Mouse (Mus musculus) midbrain, embryonic 15.5 days (tissue): Measurements from ENCODE around the gene Psd4. TPM values are rescaled to one million over a fixed set of nuclear protein-coding genes. Genes with fewer than 3 reads are reported as not detected.
A peak's percentile ranks its signal among the peaks of the same experiment; 100 is the strongest.

Experiments used
- ATAC-seq: fragments of 200-750 bp; cut with Nextera tagmentation; replicated peaks from 2 replicates; pipeline ENCODE4 v1.8.0; 2017; ENCODE audit warnings: moderate TSS enrichment
- H3K27ac ChIP-seq: fragments of 300-500 bp; sonication (generic); 2 replicates; pipeline ENCODE4 v1.5.1; 2015; ENCODE audit warnings: mild to moderate bottlenecking, inconsistent platforms
- H3K27me3 ChIP-seq: fragments of 300-500 bp; sonication (generic); replicated peaks from 2 replicates; pipeline ENCODE4 v1.6.1; 2015; ENCODE audit warnings: inconsistent platforms
- H3K36me3 ChIP-seq: fragments of 300-500 bp; sonication (generic); replicated peaks from 2 replicates; pipeline ENCODE4 v1.6.1; 2015; ENCODE audit warnings: inconsistent platforms
- H3K4me1 ChIP-seq: fragments of 300-500 bp; sonication (generic); 2 replicates; pipeline ENCODE4 v1.6.1; 2015; ENCODE audit warnings: inconsistent platforms
- H3K4me2 ChIP-seq: fragments of 300-500 bp; sonication (generic); 2 replicates; pipeline ENCODE4 v1.6.1; 2015; ENCODE audit warnings: inconsistent platforms, mild to moderate bottlenecking, moderate library complexity
- H3K4me3 ChIP-seq: fragments of 300-500 bp; sonication (generic); 2 replicates; pipeline ENCODE4 v1.5.1; 2015; ENCODE audit warnings: mild to moderate bottlenecking, inconsistent platforms
- H3K9ac ChIP-seq: fragments of 300-500 bp; sonication (generic); 2 replicates; pipeline ENCODE4 v1.6.1; 2015; ENCODE audit warnings: mild to moderate bottlenecking, inconsistent platforms
- H3K9me3 ChIP-seq: fragments of 300-500 bp; sonication (generic); 2 replicates; pipeline ENCODE4 v1.6.1; 2016; ENCODE audit warnings: inconsistent platforms
- WGBS: fragments of 180-500 bp; shearing (Covaris S2); methylation state at CpG from one replicate; pipeline ENCODE4 v1.1.7; 2015; ENCODE audit warnings: mixed read lengths; 5-methylcytosine and 5-hydroxymethylcytosine counted together
- polyA plus RNA-seq: library from polyadenylated mRNA; unstranded; fragments of >200 nt; fragmentation: Nextera tagmentation; extraction: Ambion mirVana; gene quantifications from 2 replicates; pipeline ENCODE4 v1.2.1, GENCODE M21; 2015

Gene Psd4
- polyA plus RNA-seq, 1 experiment from 2014 or later = 0.72 TPM

DNA sequence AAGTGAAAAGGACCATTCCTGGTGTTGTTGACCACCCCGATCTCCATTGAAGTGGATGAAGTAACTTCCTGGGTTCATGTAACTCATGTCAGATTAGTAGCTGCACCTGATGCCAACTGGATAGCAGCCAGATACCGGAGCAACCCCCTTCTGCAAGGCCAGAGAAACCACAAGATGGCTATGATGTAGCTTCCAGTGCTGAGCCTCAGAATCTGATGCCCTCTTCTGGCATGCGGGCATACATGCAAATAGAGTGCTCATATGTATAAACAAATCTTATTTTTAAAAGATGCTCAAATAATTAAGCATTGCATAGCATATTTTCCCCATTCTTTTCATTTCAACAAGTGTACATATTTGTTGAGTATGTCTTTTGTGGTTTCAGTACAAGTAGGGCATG lies 3.6 kb upstream of the Psd4 start:
- no peaks in the 10 kb centered on the region for H3K9me3 ChIP-seq
- H3K9ac ChIP-seq = no peak overlapping the region
- 0 out of 2 replicates have a peak, but pooled peaks cover 8% of the 10 kb centered on the region for H3K4me1 ChIP-seq
- no peak overlapping the region for H3K27ac ChIP-seq
- no peak for ATAC-seq
- 80% methylated on average over 3 of the region's 3 CpGs for WGBS
- H3K36me3 ChIP-seq = no peaks in the 10 kb centered on the region
- H3K4me3 ChIP-seq = no peak overlapping the region
- no peak overlapping the region for H3K4me2 ChIP-seq
- peaks cover 11% of the 10 kb centered on the region; the same call in 1 of the 2 replicates for H3K27me3 ChIP-seq

- Histone ChIP-seq H3K4me2 (no peak overlapping the region), H3K36me3 (no peaks in the 10 kb centered on the region), H3K4me3 (no peak overlapping the region), H3K9ac (no peak overlapping the region), H3K9me3 (no peaks in the 10 kb centered on the region), H3K27ac (no peak overlapping the region), H3K27me3 (peaks cover 11% of the 10 kb centered on the region; the same call in 1 of the 2 replicates), H3K4me1 (0 out of 2 replicates have a peak, but pooled peaks cover 8% of the 10 kb centered on the region)
- no peak for ATAC-seq
- WGBS = 80% methylated on average over 12 of the region's 12 CpGs
These were observed 985 bp upstream of the Psd4 start for GRCm38 (mm10) chr2:24366214-24366975.

DNA sequence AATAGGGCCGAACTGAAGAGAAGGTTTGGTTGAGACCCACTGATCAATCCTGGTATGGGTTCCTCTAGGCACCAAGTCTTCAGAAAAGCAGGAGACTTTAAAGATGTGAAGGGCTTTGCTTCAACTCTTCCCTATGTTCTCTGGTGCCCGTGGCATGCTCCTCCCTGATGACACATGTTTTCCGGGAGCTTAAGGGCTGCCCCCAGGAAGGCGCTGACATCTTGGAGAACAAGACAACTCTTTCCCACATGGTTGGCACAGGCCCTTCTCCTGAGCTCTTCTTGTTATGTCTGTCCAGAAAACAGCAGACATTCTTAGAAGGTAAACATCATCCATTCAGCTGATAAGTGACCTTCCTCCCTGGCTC lies 498 bp downstream of the Psd4 start:
- no peaks in the 10 kb centered on the region for H3K36me3 ChIP-seq
- no peaks in the 10 kb centered on the region for H3K9me3 ChIP-seq
- H3K27ac ChIP-seq = no peak overlapping the region
- ATAC-seq = no peak
- WGBS = 74% methylated on average over 4 of the region's 4 CpGs
- H3K4me2 ChIP-seq = peak overlapping the region; percentile 98
- 0 out of 2 replicates have a peak, but pooled peaks cover 8% of the 10 kb centered on the region for H3K4me1 ChIP-seq
- H3K9ac ChIP-seq = peak overlapping the region; percentile 55; the same call in 1 of the 2 replicates
- H3K4me3 ChIP-seq = peak overlapping the region; percentile 51
- H3K27me3 ChIP-seq = peaks cover 11% of the 10 kb centered on the region; the same call in 1 of the 2 replicates

GRCm38 (mm10) chr2:24378747-24379450 lies 11.5 kb downstream of the Psd4 start:
- no peak for ATAC-seq
- no peak overlapping the region for H3K4me3 ChIP-seq
- H3K36me3 ChIP-seq = no peaks in the 10 kb centered on the region
- H3K4me2 ChIP-seq = no peak overlapping the region
- H3K27ac ChIP-seq = no peak overlapping the region
- WGBS = 86% methylated on average over 5 of the region's 5 CpGs
- no peaks in the 10 kb centered on the region for H3K27me3 ChIP-seq
- H3K4me1 ChIP-seq = no peaks in the 10 kb centered on the region
- H3K9ac ChIP-seq = no peak overlapping the region
- H3K9me3 ChIP-seq = no peaks in the 10 kb centered on the region

GRCm38 (mm10) chr2:24382456-24383230 lies 15.3 kb downstream of the Psd4 start:
- Histone ChIP-seq H3K4me2 (no peak overlapping the region), H3K36me3 (no peaks in the 10 kb centered on the region), H3K9me3 (no peaks in the 10 kb centered on the region), H3K27me3 (no peaks in the 10 kb centered on the region), H3K9ac (no peak overlapping the region), H3K27ac (no peak overlapping the region), H3K4me1 (no peaks in the 10 kb centered on the region), H3K4me3 (no peak overlapping the region)
- no peak for ATAC-seq
- 79% methylated on average over 9 of the region's 9 CpGs for WGBS

DNA sequence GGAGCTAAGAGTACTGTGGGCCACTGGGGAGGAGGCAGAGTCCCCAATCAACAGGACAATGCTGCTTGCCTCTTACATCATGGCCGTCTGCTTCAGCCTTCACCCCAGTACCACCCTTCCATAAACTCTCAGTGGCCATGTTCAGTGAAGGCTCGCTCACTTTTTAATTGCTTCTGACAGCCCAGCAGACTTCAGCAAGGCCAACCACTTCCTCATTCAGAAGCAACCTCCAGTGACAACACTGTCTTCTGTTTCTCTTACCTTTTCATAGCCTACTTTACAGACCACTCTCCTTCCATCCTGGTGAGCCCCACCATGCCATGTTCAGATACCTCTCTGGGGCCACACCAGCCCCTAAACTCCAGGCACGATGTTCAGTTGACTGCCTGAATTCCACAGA lies 16.3 kb downstream of the Psd4 start:
- H3K4me2 ChIP-seq = no peak overlapping the region
- no peak overlapping the region for H3K9ac ChIP-seq
- no peaks in the 10 kb centered on the region for H3K36me3 ChIP-seq
- ATAC-seq = no peak
- no peak overlapping the region for H3K4me3 ChIP-seq
- no peak overlapping the region for H3K27ac ChIP-seq
- WGBS = 81% methylated on average over 3 of the region's 3 CpGs
- H3K4me1 ChIP-seq = no peaks in the 10 kb centered on the region
- H3K27me3 ChIP-seq = no peaks in the 10 kb centered on the region
- no peaks in the 10 kb centered on the region for H3K9me3 ChIP-seq

- Histone ChIP-seq H3K4me2 (no peak overlapping the region), H3K27ac (no peak overlapping the region)
- ATAC-seq = no peak
These were observed 17.0 kb downstream of the Psd4 start for GRCm38 (mm10) chr2:24384393-24384792.

DNA sequence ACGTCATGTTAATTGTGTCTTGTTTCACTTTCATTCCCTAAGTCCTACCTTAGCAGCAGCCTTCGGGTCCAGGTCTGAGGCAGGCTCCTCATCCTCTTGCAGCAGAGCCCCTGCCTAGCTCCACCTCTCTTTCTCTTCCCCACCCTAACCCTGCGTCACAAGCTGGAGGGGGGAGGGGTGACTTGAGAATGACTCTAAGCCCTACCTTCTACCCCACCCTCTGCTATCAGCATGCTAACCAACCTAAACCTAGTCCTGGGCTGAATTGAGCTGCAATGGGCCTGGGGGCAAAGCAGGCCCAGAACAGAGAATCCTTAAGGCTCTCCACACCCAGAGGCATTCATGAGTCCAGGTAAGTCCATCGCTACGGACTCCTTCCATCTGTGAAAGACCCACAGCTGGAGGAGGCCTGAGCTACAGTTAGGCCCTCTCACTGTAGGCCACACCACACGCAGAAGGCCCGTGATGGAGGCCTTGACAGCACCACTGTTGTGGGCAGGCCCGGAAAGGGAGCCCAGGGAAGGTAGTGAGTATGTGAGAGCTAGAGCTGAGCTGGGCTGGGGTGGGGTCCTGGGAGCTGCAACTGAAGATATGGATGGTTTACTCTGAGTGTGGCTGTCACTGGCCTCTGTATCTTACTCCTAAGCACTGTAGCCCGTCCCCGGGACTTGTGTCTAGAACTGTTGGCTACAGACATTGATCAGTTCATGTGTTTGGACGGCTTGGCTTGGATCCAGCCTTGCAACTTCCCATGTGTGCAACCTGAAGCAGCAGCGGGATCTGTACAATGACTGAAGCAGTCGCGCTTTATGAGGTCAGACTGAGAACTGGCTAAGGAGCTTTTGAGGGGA lies 18.0 kb downstream of the Psd4 start:
- WGBS = 86% methylated on average over 14 of the region's 14 CpGs
- Histone ChIP-seq H3K27ac (no peak overlapping the region), H3K36me3 (no peaks in the 10 kb centered on the region), H3K4me3 (no peak overlapping the region), H3K4me2 (no peak overlapping the region), H3K27me3 (no peaks in the 10 kb centered on the region), H3K9me3 (no peaks in the 10 kb centered on the region), H3K9ac (no peak overlapping the region), H3K4me1 (no peaks in the 10 kb centered on the region)
- ATAC-seq = no peak

More at GRCm38 (mm10) chr2:24384393-24384792, 17.0 kb downstream of the Psd4 start:
- Histone ChIP-seq H3K4me3 (no peak overlapping the region), H3K9me3 (no peaks in the 10 kb centered on the region), H3K9ac (no peak overlapping the region), H3K27me3 (no peaks in the 10 kb centered on the region), H3K4me1 (no peaks in the 10 kb centered on the region), H3K36me3 (no peaks in the 10 kb centered on the region)

DNA sequence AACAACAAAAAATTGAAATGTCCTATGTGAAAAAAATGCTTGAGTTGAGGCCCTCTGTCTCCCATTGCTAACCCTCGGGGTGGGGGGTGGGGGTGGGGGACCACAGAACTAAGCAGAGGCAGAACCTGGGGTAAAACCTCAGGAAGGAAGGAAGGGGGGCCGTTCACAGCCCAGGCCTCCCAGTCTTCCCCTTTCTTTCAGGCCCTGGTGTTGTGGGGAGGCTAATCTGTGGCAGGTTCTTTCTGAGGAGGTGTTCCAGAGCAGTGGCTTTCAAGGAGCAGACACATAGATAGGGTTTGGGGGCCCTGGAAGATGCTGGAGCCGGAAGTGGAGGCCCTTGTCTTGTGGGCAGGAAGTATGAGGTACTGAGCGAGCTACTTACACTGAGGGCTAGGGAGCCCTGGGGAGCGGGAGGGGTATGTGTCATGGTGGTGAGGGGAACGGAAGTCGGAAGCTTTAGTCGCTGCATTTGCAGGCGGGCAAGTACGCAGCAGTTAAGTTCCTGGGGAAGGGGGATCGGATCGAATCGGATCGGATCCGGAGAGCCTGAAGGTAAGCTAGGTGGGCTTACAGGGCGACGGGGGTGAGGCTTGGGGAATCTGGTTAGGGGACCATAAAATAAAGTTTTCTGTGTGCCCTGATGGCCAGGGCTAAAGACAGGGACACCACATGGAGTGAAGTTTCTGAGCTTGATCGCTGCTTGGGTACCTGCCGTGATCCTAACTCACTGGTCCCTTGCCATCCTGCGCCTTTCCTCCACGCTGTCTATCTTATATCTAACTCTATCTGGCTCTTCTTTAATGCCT lies 19.0 kb downstream of the Psd4 start:
- H3K4me3 ChIP-seq = no peak overlapping the region
- H3K4me1 ChIP-seq = no peaks in the 10 kb centered on the region
- ATAC-seq = no peak
- WGBS = 87% methylated on average over 21 of the region's 21 CpGs
- H3K36me3 ChIP-seq = no peaks in the 10 kb centered on the region
- no peak overlapping the region for H3K27ac ChIP-seq
- H3K27me3 ChIP-seq = no peaks in the 10 kb centered on the region
- H3K9me3 ChIP-seq = no peaks in the 10 kb centered on the region
- H3K9ac ChIP-seq = no peak overlapping the region
- no peak overlapping the region for H3K4me2 ChIP-seq

GRCm38 (mm10) chr2:24386964-24387320 lies 19.6 kb downstream of the Psd4 start:
- Histone ChIP-seq H3K4me1 (no peaks in the 10 kb centered on the region), H3K4me3 (no peak overlapping the region), H3K4me2 (no peak overlapping the region), H3K27me3 (no peaks in the 10 kb centered on the region), H3K9me3 (no peaks in the 10 kb centered on the region), H3K27ac (no peak overlapping the region), H3K36me3 (no peaks in the 10 kb centered on the region), H3K9ac (no peak overlapping the region)
- WGBS = 88% methylated on average over 2 of the region's 2 CpGs
- no peak for ATAC-seq
